ENCODE assay signal across 1 mouse cellular context in genomic region chr16:93711411-93712188, GRCm38 (mm10).
TF ChIP-seq lines count a peak whose summit lies in the region.

TSS of gene Dop1b (plus strand) at chr16:93711904.

TF ChIP-seq in MEL, 35 proteins besides CTCF, POLR2A, EP300 and RAD21 (continued from another document):
- TF ChIP-seq NELFE (IDR thresholded peaks at IDR 0.05; ENCODE audit: low read depth, low read length) (peak; percentile 56), MYC (IDR thresholded peaks at IDR 0.05; ENCODE audit: low read depth, low read length) (no peak), BHLHE40 (IDR thresholded peaks at IDR 0.05; ENCODE audit: borderline replicate concordance, low read depth, low read length) (no peak), SMC3 (IDR thresholded peaks at IDR 0.05; ENCODE audit: low read depth, low read length) (no peak), TCF12 (IDR thresholded peaks at IDR 0.05; ENCODE audit: low read depth, low read length) (peak; percentile 45; the same call in 1 of the 2 replicates), ZMIZ1 (IDR thresholded peaks at IDR 0.05; ENCODE audit: low read depth, low read length) (peak; percentile 61; the same call in 1 of the 2 replicates)
